Mouse (Mus musculus): ENCODE measurements at regions not wholly inside any gene's neighbourhood (a gene's known extent, or its start where the extent isn't known, plus 50 kb on each side); places are given as distances from the start of the nearest gene placed in this dataset.

GRCm38 (mm10) chr5:33548800-33549199 lies 80.6 kb downstream of the Fam53a start:
- H3K4me3 ChIP-seq (ENCODE audit: control insufficient read depth in 1 of 2, insufficient read depth in 1 of 2, low read depth in 1 of 2, low read length in 2 of 2), result no peak overlapping the region
- H3K4me1 ChIP-seq (ENCODE audit: control insufficient read depth in 2 of 2, insufficient read depth in 2 of 2, low read length in 2 of 2), result no peaks in the 10 kb centered on the region
- no peaks in the 10 kb centered on the region for H3K36me3 ChIP-seq (ENCODE audit: control insufficient read depth, insufficient read depth, low read length)
- no peak for ATAC-seq (ENCODE audit: insufficient number of reproducible peaks, insufficient read depth, low FRiP score, low read depth)
- H3K27ac ChIP-seq (replicated peaks in 1 of 2; ENCODE audit: control insufficient read depth in 1 of 2, insufficient read depth in 1 of 2, low read depth in 2 of 2, low read length in 2 of 2), result no peak overlapping the region
- no peak overlapping the region for H3K4me2 ChIP-seq (ENCODE audit: low read length)
- WGBS, result 65% methylated on average over 2 of the region's 2 CpGs
- no peaks in the 10 kb centered on the region for H3K9me3 ChIP-seq (ENCODE audit: control insufficient read depth, low read length)
- no peaks in the 10 kb centered on the region for H3K27me3 ChIP-seq (ENCODE audit: control insufficient read depth, insufficient read depth, low read length)
- no peak overlapping the region for H3K9ac ChIP-seq (ENCODE audit: low read length)

- Histone ChIP-seq H3K27me3 (ENCODE audit: control insufficient read depth, insufficient read depth, low read length) (peaks cover 27% of the 10 kb centered on the region), H3K4me3 (ENCODE audit: control insufficient read depth in 1 of 2, insufficient read depth in 1 of 2, low read depth in 1 of 2, low read length in 2 of 2) (no peak overlapping the region), H3K4me1 (ENCODE audit: control insufficient read depth in 2 of 2, insufficient read depth in 2 of 2, low read length in 2 of 2) (no peaks in the 10 kb centered on the region; a peak in 1 of 4 replicates), H3K9ac (ENCODE audit: low read length) (no peak overlapping the region), H3K9me3 (ENCODE audit: control insufficient read depth, low read length) (no peaks in the 10 kb centered on the region), H3K4me2 (ENCODE audit: low read length) (no peak overlapping the region), H3K36me3 (ENCODE audit: control insufficient read depth, insufficient read depth, low read length) (no peaks in the 10 kb centered on the region), H3K27ac (replicated peaks in 1 of 2; ENCODE audit: control insufficient read depth in 1 of 2, insufficient read depth in 1 of 2, low read depth in 2 of 2, low read length in 2 of 2) (no peak overlapping the region)
- no peak for ATAC-seq (ENCODE audit: insufficient number of reproducible peaks, insufficient read depth, low FRiP score, low read depth)
- 24% methylated on average over 5 of the region's 5 CpGs for WGBS
Measured at GRCm38 (mm10) chr5:33543372-33543771, 86.1 kb downstream of the Fam53a start.

GRCm38 (mm10) chr5:33542643-33543042 lies 86.8 kb downstream of the Fam53a start:
- Histone ChIP-seq H3K27ac (replicated peaks in 1 of 2; ENCODE audit: control insufficient read depth in 1 of 2, insufficient read depth in 1 of 2, low read depth in 2 of 2, low read length in 2 of 2) (no peak overlapping the region), H3K4me1 (ENCODE audit: control insufficient read depth in 2 of 2, insufficient read depth in 2 of 2, low read length in 2 of 2) (no peaks in the 10 kb centered on the region; a peak in 1 of 4 replicates), H3K36me3 (ENCODE audit: control insufficient read depth, insufficient read depth, low read length) (no peaks in the 10 kb centered on the region), H3K4me2 (ENCODE audit: low read length) (no peak overlapping the region), H3K4me3 (ENCODE audit: control insufficient read depth in 1 of 2, insufficient read depth in 1 of 2, low read depth in 1 of 2, low read length in 2 of 2) (no peak overlapping the region), H3K9ac (ENCODE audit: low read length) (no peak overlapping the region), H3K9me3 (ENCODE audit: control insufficient read depth, low read length) (no peaks in the 10 kb centered on the region), H3K27me3 (ENCODE audit: control insufficient read depth, insufficient read depth, low read length) (peaks cover 31% of the 10 kb centered on the region)
- whole genome bisulfite sequencing, result 94% methylated on average over 3 of the region's 3 CpGs
- no peak for ATAC-seq (ENCODE audit: insufficient number of reproducible peaks, insufficient read depth, low FRiP score, low read depth)

GRCm38 (mm10) chr5:33542000-33542554 lies 87.4 kb downstream of the Fam53a start:
- 79% methylated on average over 11 of the region's 11 CpGs for WGBS

GRCm38 (mm10) chr5:33540259-33540658 lies 89.2 kb downstream of the Fam53a start:
- Histone ChIP-seq H3K36me3 (ENCODE audit: control insufficient read depth, insufficient read depth, low read length) (no peaks in the 10 kb centered on the region), H3K4me2 (ENCODE audit: low read length) (no peak overlapping the region)
- 48% methylated on average over 23 of the region's 23 CpGs for WGBS

More at GRCm38 (mm10) chr5:33542000-33542554, 87.4 kb downstream of the Fam53a start:
- Histone ChIP-seq H3K27me3 (ENCODE audit: control insufficient read depth, insufficient read depth, low read length) (peaks cover 32% of the 10 kb centered on the region), H3K9me3 (ENCODE audit: control insufficient read depth, low read length) (no peaks in the 10 kb centered on the region), H3K4me2 (ENCODE audit: low read length) (no peak overlapping the region), H3K27ac (replicated peaks in 1 of 2; ENCODE audit: control insufficient read depth in 1 of 2, insufficient read depth in 1 of 2, low read depth in 2 of 2, low read length in 2 of 2) (no peak overlapping the region), H3K4me3 (ENCODE audit: control insufficient read depth in 1 of 2, insufficient read depth in 1 of 2, low read depth in 1 of 2, low read length in 2 of 2) (no peak overlapping the region), H3K9ac (ENCODE audit: low read length) (no peak overlapping the region), H3K36me3 (ENCODE audit: control insufficient read depth, insufficient read depth, low read length) (no peaks in the 10 kb centered on the region), H3K4me1 (ENCODE audit: control insufficient read depth in 2 of 2, insufficient read depth in 2 of 2, low read length in 2 of 2) (no peaks in the 10 kb centered on the region; a peak in 1 of 4 replicates)
- ATAC-seq (ENCODE audit: insufficient number of reproducible peaks, insufficient read depth, low FRiP score, low read depth), result no peak

GRCm38 (mm10) chr5:33537429-33537828 lies 92.0 kb downstream of the Fam53a start:
- 27% methylated on average over 8 of the region's 8 CpGs for WGBS
- no peak overlapping the region for H3K4me2 ChIP-seq (ENCODE audit: low read length)
- ATAC-seq (ENCODE audit: insufficient number of reproducible peaks, insufficient read depth, low FRiP score, low read depth), result no peak

More at GRCm38 (mm10) chr5:33540259-33540658, 89.2 kb downstream of the Fam53a start:
- Histone ChIP-seq H3K27ac (replicated peaks in 1 of 2; ENCODE audit: control insufficient read depth in 1 of 2, insufficient read depth in 1 of 2, low read depth in 2 of 2, low read length in 2 of 2) (no peak overlapping the region), H3K9ac (ENCODE audit: low read length) (no peak overlapping the region), H3K4me1 (ENCODE audit: control insufficient read depth in 2 of 2, insufficient read depth in 2 of 2, low read length in 2 of 2) (peaks cover under 1 to 1% of the 10 kb centered on the region in 2 experiments; a peak in 2 of 4 replicates), H3K27me3 (ENCODE audit: control insufficient read depth, insufficient read depth, low read length) (peaks cover 43% of the 10 kb centered on the region), H3K9me3 (ENCODE audit: control insufficient read depth, low read length) (no peaks in the 10 kb centered on the region), H3K4me3 (ENCODE audit: control insufficient read depth in 1 of 2, insufficient read depth in 1 of 2, low read depth in 1 of 2, low read length in 2 of 2) (no peak overlapping the region)
- no peak for ATAC-seq (ENCODE audit: insufficient number of reproducible peaks, insufficient read depth, low FRiP score, low read depth)

GRCm38 (mm10) chr5:33537017-33537416 lies 92.4 kb downstream of the Fam53a start:
- H3K36me3 ChIP-seq (ENCODE audit: control insufficient read depth, insufficient read depth, low read length), result no peaks in the 10 kb centered on the region
- H3K4me3 ChIP-seq (ENCODE audit: control insufficient read depth in 1 of 2, insufficient read depth in 1 of 2, low read depth in 1 of 2, low read length in 2 of 2), result no peak overlapping the region
- no peak for ATAC-seq (ENCODE audit: insufficient number of reproducible peaks, insufficient read depth, low FRiP score, low read depth)
- H3K27me3 ChIP-seq (ENCODE audit: control insufficient read depth, insufficient read depth, low read length), result peaks cover 58% of the 10 kb centered on the region
- H3K4me1 ChIP-seq (ENCODE audit: control insufficient read depth in 2 of 2, insufficient read depth in 2 of 2, low read length in 2 of 2), result peaks cover 11 to 12% of the 10 kb centered on the region in 2 experiments; a peak in 3 of 4 replicates
- no peak overlapping the region for H3K4me2 ChIP-seq (ENCODE audit: low read length)
- H3K9me3 ChIP-seq (ENCODE audit: control insufficient read depth, low read length), result no peaks in the 10 kb centered on the region
- H3K27ac ChIP-seq (replicated peaks in 1 of 2; ENCODE audit: control insufficient read depth in 1 of 2, insufficient read depth in 1 of 2, low read depth in 2 of 2, low read length in 2 of 2), result no peak overlapping the region
- WGBS, result 61% methylated on average over 4 of the region's 4 CpGs
- no peak overlapping the region for H3K9ac ChIP-seq (ENCODE audit: low read length)

More at GRCm38 (mm10) chr5:33537429-33537828, 92.0 kb downstream of the Fam53a start:
- Histone ChIP-seq H3K36me3 (ENCODE audit: control insufficient read depth, insufficient read depth, low read length) (no peaks in the 10 kb centered on the region), H3K4me1 (ENCODE audit: control insufficient read depth in 2 of 2, insufficient read depth in 2 of 2, low read length in 2 of 2) (peaks cover 11 to 12% of the 10 kb centered on the region in 2 experiments; a peak in 3 of 4 replicates), H3K4me3 (ENCODE audit: control insufficient read depth in 1 of 2, insufficient read depth in 1 of 2, low read depth in 1 of 2, low read length in 2 of 2) (no peak overlapping the region), H3K9me3 (ENCODE audit: control insufficient read depth, low read length) (no peaks in the 10 kb centered on the region), H3K27me3 (ENCODE audit: control insufficient read depth, insufficient read depth, low read length) (peaks cover 54% of the 10 kb centered on the region), H3K9ac (ENCODE audit: low read length) (no peak overlapping the region), H3K27ac (replicated peaks in 1 of 2; ENCODE audit: control insufficient read depth in 1 of 2, insufficient read depth in 1 of 2, low read depth in 2 of 2, low read length in 2 of 2) (no peak overlapping the region)

GRCm38 (mm10) chr5:33536261-33536660 lies 93.2 kb downstream of the Fam53a start:
- WGBS, result 61% methylated on average over 4 of the region's 4 CpGs
- peaks cover 59% of the 10 kb centered on the region for H3K27me3 ChIP-seq (ENCODE audit: control insufficient read depth, insufficient read depth, low read length)

More at GRCm38 (mm10) chr5:33536261-33536660, 93.2 kb downstream of the Fam53a start:
- no peak overlapping the region for H3K4me3 ChIP-seq (ENCODE audit: control insufficient read depth in 1 of 2, insufficient read depth in 1 of 2, low read depth in 1 of 2, low read length in 2 of 2)
- no peak for ATAC-seq (ENCODE audit: insufficient number of reproducible peaks, insufficient read depth, low FRiP score, low read depth)
- H3K4me1 ChIP-seq (ENCODE audit: control insufficient read depth in 2 of 2, insufficient read depth in 2 of 2, low read length in 2 of 2), result peaks cover 11 to 12% of the 10 kb centered on the region in 2 experiments; a peak in 3 of 4 replicates
- H3K9ac ChIP-seq (ENCODE audit: low read length), result no peak overlapping the region
- H3K27ac ChIP-seq (replicated peaks in 1 of 2; ENCODE audit: control insufficient read depth in 1 of 2, insufficient read depth in 1 of 2, low read depth in 2 of 2, low read length in 2 of 2), result no peak overlapping the region
- no peaks in the 10 kb centered on the region for H3K36me3 ChIP-seq (ENCODE audit: control insufficient read depth, insufficient read depth, low read length)
- no peaks in the 10 kb centered on the region for H3K9me3 ChIP-seq (ENCODE audit: control insufficient read depth, low read length)
- no peak overlapping the region for H3K4me2 ChIP-seq (ENCODE audit: low read length)
